Comparison of ENCODE assay signal across 25 mouse cellular contexts in genomic region chr13:84663967-84664366, GRCm38 (mm10).
DNase-seq lines count a peak whose midpoint lies in the region; ATAC-seq and TF ChIP-seq lines count a peak whose summit lies in the region.
"Had no signal": no experiment of that assay in that cellular context is flagged by ENCODE, and none has a peak within 500 bp of the region (broad histone marks: within the 10 kb centered on the region; RNA-seq: fewer than 3 reads in every experiment).

No protein-coding gene starts in this region.

- TF ChIP-seq CTCF in midbrain, postnatal 0 days (IDR thresholded peaks at IDR 0.05), result no peak
- no peak for TF ChIP-seq CTCF in olfactory bulb, adult 2 months (IDR thresholded peaks at IDR 0.05; ENCODE audit: insufficient read depth, low read depth, low read length)

- H3K36me3 ChIP-seq in midbrain, embryonic 14.5 days (ENCODE audit: control insufficient read depth, insufficient read depth, low read length), result no peaks in the 10 kb centered on the region
- H3K36me3 ChIP-seq in midbrain, postnatal 0 days (ENCODE audit: insufficient read depth, low read length), result no peaks in the 10 kb centered on the region
- H3K36me3 ChIP-seq: embryonic facial prominence, embryonic 13.5 days; embryonic facial prominence, embryonic 15.5 days; forebrain, embryonic 10.5 days; forebrain, embryonic 12.5 days had no signal

- H3K27me3 ChIP-seq in midbrain, embryonic 14.5 days (ENCODE audit: control insufficient read depth, insufficient read depth, low read length), result no peaks in the 10 kb centered on the region
- H3K27me3 ChIP-seq in midbrain, postnatal 0 days (ENCODE audit: insufficient read depth, low read length), result no peaks in the 10 kb centered on the region
- H3K27me3 ChIP-seq: embryonic facial prominence, embryonic 13.5 days; embryonic facial prominence, embryonic 15.5 days; forebrain, embryonic 12.5 days had no signal

- 92% methylated on average over 2 of the region's 2 CpGs for WGBS in midbrain, embryonic 14.5 days
- 91% methylated on average over 2 of the region's 2 CpGs for WGBS in midbrain, postnatal 0 days
- WGBS in olfactory bulb, adult 2 months, result 48% methylated on average over 2 of the region's 2 CpGs

- no peak for DNase-seq in frontal cortex, postnatal 36 days (ENCODE audit: low spot score in 2 of 2)
- DNase-seq in midbrain, embryonic 14.5 days, result no peak
- DNase-seq in midbrain, postnatal 0 days (ENCODE audit: low spot score), result no peak
- DNase-seq in kidney, adult 9 months, result no peak
- no peak for DNase-seq in kidney, postnatal 25 days
- DNase-seq: adrenal gland, adult 2 months; adrenal gland, postnatal 10 days; adrenal gland, postnatal 25 days; B cell, adult 2 months; cerebellum, adult 11-12 months; cerebellum, adult 2 months; cerebellum, adult 9-10 months; cerebellum, postnatal 14 days; cerebellum, postnatal 36 days; embryo, embryonic 11 days had no signal

- no peak overlapping the region for H3K4me3 ChIP-seq in midbrain, embryonic 14.5 days (replicated peaks; ENCODE audit: low read depth, low read length)
- no peak overlapping the region for H3K4me3 ChIP-seq in midbrain, postnatal 0 days (ENCODE audit: low read depth, low read length)
- H3K4me3 ChIP-seq in olfactory bulb, adult 2 months (ENCODE audit: insufficient read depth, low read depth, low read length), result no peak overlapping the region
- H3K4me3 ChIP-seq: embryonic facial prominence, embryonic 13.5 days; embryonic facial prominence, embryonic 15.5 days; erythroblast, embryonic 14.5 days; forebrain, embryonic 10.5 days; forebrain, embryonic 12.5 days had no signal

- ATAC-seq in frontal cortex, adult (ENCODE audit: low TSS enrichment), result peak; percentile 80
- ATAC-seq in midbrain, embryonic 14.5 days (ENCODE audit: low FRiP score, low TSS enrichment), result peak; percentile 20; the same call in 1 of the 2 replicates
- ATAC-seq in midbrain, postnatal 0 days (ENCODE audit: low FRiP score), result no peak
- ATAC-seq: CD4-positive, CD25-positive, alpha-beta regulatory T cell, adult 4 months; forebrain, embryonic 14.5 days; forebrain, embryonic 16.5 days had no signal

- no peak overlapping the region for H3K9ac ChIP-seq in midbrain, embryonic 14.5 days (replicated peaks; ENCODE audit: low read length)
- no peak overlapping the region for H3K9ac ChIP-seq in midbrain, postnatal 0 days (replicated peaks; ENCODE audit: low read length, poor library complexity, severe bottlenecking)
- H3K9ac ChIP-seq: embryonic facial prominence, embryonic 13.5 days; embryonic facial prominence, embryonic 15.5 days; forebrain, embryonic 12.5 days had no signal

- no peak overlapping the region for H3K27ac ChIP-seq in midbrain, embryonic 14.5 days (replicated peaks; ENCODE audit: low read depth, low read length)
- H3K27ac ChIP-seq in midbrain, postnatal 0 days (ENCODE audit: low read depth, low read length), result no peak overlapping the region
- peak overlapping the region; percentile 54 for H3K27ac ChIP-seq in olfactory bulb, adult 2 months (ENCODE audit: insufficient read depth, low read depth, low read length)
- H3K27ac ChIP-seq: embryonic facial prominence, embryonic 13.5 days; embryonic facial prominence, embryonic 15.5 days; forebrain, embryonic 10.5 days; forebrain, embryonic 12.5 days had no signal

- H3K4me2 ChIP-seq in midbrain, embryonic 14.5 days (ENCODE audit: low read length), result no peak overlapping the region
- H3K4me2 ChIP-seq in midbrain, postnatal 0 days (ENCODE audit: low read depth, low read length, poor library complexity, severe bottlenecking), result no peak overlapping the region
- H3K4me2 ChIP-seq: embryonic facial prominence, embryonic 13.5 days; embryonic facial prominence, embryonic 15.5 days; forebrain, embryonic 12.5 days had no signal

- no peaks in the 10 kb centered on the region for H3K9me3 ChIP-seq in midbrain, embryonic 14.5 days (ENCODE audit: control insufficient read depth, low read length)
- no peaks in the 10 kb centered on the region for H3K9me3 ChIP-seq in midbrain, postnatal 0 days (ENCODE audit: low read length)
- H3K9me3 ChIP-seq: embryonic facial prominence, embryonic 13.5 days; embryonic facial prominence, embryonic 15.5 days; forebrain, embryonic 10.5 days; forebrain, embryonic 12.5 days had no signal

- no peak for TF ChIP-seq POLR2A in olfactory bulb, adult 2 months (IDR thresholded peaks at IDR 0.05; ENCODE audit: insufficient read depth, low read depth, low read length)

- no peaks in the 10 kb centered on the region for H3K4me1 ChIP-seq in midbrain, embryonic 14.5 days (ENCODE audit: control insufficient read depth, insufficient read depth, low read length)
- H3K4me1 ChIP-seq in midbrain, postnatal 0 days (ENCODE audit: insufficient read depth, low read length), result no peaks in the 10 kb centered on the region
- no peaks in the 10 kb centered on the region for H3K4me1 ChIP-seq in olfactory bulb, adult 2 months (ENCODE audit: control insufficient read depth, insufficient read depth, low read length)
- H3K4me1 ChIP-seq: embryonic facial prominence, embryonic 13.5 days; embryonic facial prominence, embryonic 15.5 days; forebrain, embryonic 10.5 days; forebrain, embryonic 12.5 days had no signal
